21 mouse cellular contexts compared by ENCODE assay signal in the genomic region with DNA sequence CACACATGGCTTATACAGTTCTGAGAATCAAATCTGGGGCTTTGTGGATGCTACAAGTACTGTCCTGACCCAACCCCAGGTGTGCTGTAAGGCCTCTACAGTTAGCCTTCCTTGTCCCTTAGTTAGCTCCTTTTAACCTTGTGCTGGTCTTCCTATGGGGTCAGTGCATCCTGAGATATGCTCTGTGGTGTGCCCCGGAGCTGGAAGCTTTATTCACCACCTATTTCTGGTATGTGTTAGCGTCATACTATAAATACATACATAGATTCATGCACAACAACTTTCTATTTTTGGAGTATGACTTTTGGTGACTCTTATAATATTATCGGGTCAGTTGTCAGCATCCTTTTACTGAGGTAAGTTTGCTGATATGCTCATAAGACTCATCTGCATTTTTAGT. TPM values are rescaled to one million over a fixed set of nuclear protein-coding genes. Genes with fewer than 3 reads are reported as not detected.
"Had no signal": no experiment of that assay in that cellular context is flagged by ENCODE, and none has a peak within 500 bp of the region (broad histone marks: within the 10 kb centered on the region; RNA-seq: fewer than 3 reads in every experiment).

No protein-coding gene starts in this region.

- H3K27ac ChIP-seq: lung, embryonic 15.5 days; macrophage; midbrain, embryonic 13.5 days; midbrain, embryonic 15.5 days; neural tube, embryonic 12.5 days; stomach, embryonic 15.5 days; stomach, postnatal 0 days had no signal

- H3K9me3 ChIP-seq: lung, embryonic 15.5 days; midbrain, embryonic 15.5 days; neural tube, embryonic 12.5 days; stomach, embryonic 15.5 days had no signal

- H3K27me3 ChIP-seq: lung, embryonic 15.5 days; megakaryocyte, embryonic 14.5 days; midbrain, embryonic 13.5 days; midbrain, embryonic 15.5 days; neural tube, embryonic 12.5 days; stomach, embryonic 15.5 days had no signal

- ATAC-seq: lung, postnatal 0 days; midbrain, embryonic 13.5 days; midbrain, embryonic 15.5 days had no signal

- DNase-seq: lung, postnatal 14 days; lung, postnatal 36 days; right cerebral cortex, postnatal 14 days; thymus, adult 2 months; thymus, postnatal 25 days; thymus, postnatal 4 days had no signal

- H3K4me1 ChIP-seq: lung, embryonic 15.5 days; midbrain, embryonic 13.5 days; midbrain, embryonic 15.5 days; neural tube, embryonic 12.5 days; stomach, embryonic 15.5 days had no signal

- H3K4me2 ChIP-seq: lung, embryonic 15.5 days; midbrain, embryonic 11.5 days; midbrain, embryonic 13.5 days; midbrain, embryonic 15.5 days; neural tube, embryonic 12.5 days; stomach, embryonic 15.5 days had no signal

- H3K4me3 ChIP-seq: lung, embryonic 15.5 days; megakaryocyte, embryonic 14.5 days; midbrain, embryonic 13.5 days; midbrain, embryonic 15.5 days; neural tube, embryonic 12.5 days; stomach, embryonic 15.5 days had no signal

- H3K9ac ChIP-seq: lung, embryonic 15.5 days; midbrain, embryonic 13.5 days; midbrain, embryonic 15.5 days; neural tube, embryonic 12.5 days; stomach, embryonic 15.5 days had no signal

RNA-seq across cellular contexts. Expression of gene Ankrd61, which starts 12.2 kb away (rescaled TPM):
- total RNA-seq: megakaryocyte progenitor cell, adult 5-6 weeks; midbrain, postnatal 0 days had no signal
- polyA plus RNA-seq: macrophage; thymus, adult 2 months had no signal

RNA-seq across cellular contexts. Expression of gene Gm42421, which starts 42.7 kb away (rescaled TPM):
- total RNA-seq: midbrain, postnatal 0 days; monocyte, adult 5-6 weeks; neutrophil, adult 5-6 weeks had no signal
- polyA plus RNA-seq: lung, postnatal 0 days; spleen, adult 2 months; stomach, postnatal 0 days had no signal

RNA-seq across cellular contexts. Expression of gene Rsph10b, which starts 47.6 kb away (rescaled TPM):
- polyA plus RNA-seq: macrophage had no signal
